Mouse (Mus musculus) G1E (cell line): ENCODE data around the gene Spag7.

Source experiments
- CTCF ChIP-seq: IDR thresholded peaks from 2 replicates; pipeline ENCODE4 v1.5.1; 2012; ENCODE audit warnings: low read depth, low read length, inconsistent platforms, mixed read lengths
- GATA1 ChIP-seq: IDR thresholded peaks from 2 replicates; pipeline ENCODE4 v1.6.1; 2012; ENCODE audit warnings: borderline replicate concordance, low read length, inconsistent platforms, mixed read lengths
- TAL1 ChIP-seq: conservative IDR thresholded peaks from 2 replicates; pipeline ENCODE4 v1.6.1; 2012; ENCODE audit warnings: low read depth, low read length, inconsistent platforms, mixed read lengths

GRCm38 (mm10) chr11:70646691-70647650, 22.2 kb downstream of the Spag7 start, which contains the start of the genes Rnf167 and Slc25a11:
- no peak for TF ChIP-seq CTCF
- no peak for TF ChIP-seq TAL1
- TF ChIP-seq GATA1, result no peak
